Comparison of ENCODE assay signal across 8 mouse cellular contexts in the genomic region with DNA sequence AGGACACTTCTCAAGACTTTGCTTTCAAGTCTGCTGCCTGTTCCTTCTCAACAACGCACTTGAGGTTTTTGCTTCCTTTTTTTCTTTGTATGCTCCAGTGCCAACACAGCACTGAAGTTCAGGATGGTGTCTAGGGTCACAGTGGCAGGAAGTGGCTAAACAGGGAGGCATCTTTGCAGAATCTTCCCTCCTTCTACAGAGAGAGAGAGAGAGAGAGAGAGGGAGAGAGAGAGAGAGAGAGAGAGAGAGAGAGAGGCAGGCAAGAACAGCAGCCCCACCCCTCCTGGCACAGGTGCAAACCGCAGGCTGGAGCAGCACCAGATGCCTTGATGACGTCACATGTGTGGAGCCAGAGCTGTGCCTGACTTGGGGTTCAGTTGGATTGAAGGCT.
DNase-seq lines count a peak whose midpoint lies in the region; ATAC-seq lines count a peak whose summit lies in the region.

No protein-coding gene starts in this region.

- H3K9me3 ChIP-seq in forebrain, embryonic 10.5 days, result peaks cover 4% of the 10 kb centered on the region; the same call in 1 of the 2 replicates
- no peaks in the 10 kb centered on the region for H3K9me3 ChIP-seq in forebrain, embryonic 15.5 days
- H3K9me3 ChIP-seq in hindbrain, embryonic 14.5 days (ENCODE audit: control insufficient read depth, low read length), result 0 out of 2 replicates have a peak, but pooled peaks cover 8% of the 10 kb centered on the region
- H3K9me3 ChIP-seq in megakaryocyte, embryonic 14.5 days, result peaks cover 23% of the 10 kb centered on the region

- peaks cover 19% of the 10 kb centered on the region for H3K4me1 ChIP-seq in forebrain, embryonic 10.5 days
- peaks cover 16% of the 10 kb centered on the region for H3K4me1 ChIP-seq in forebrain, embryonic 15.5 days
- peaks cover 10% of the 10 kb centered on the region for H3K4me1 ChIP-seq in hindbrain, embryonic 14.5 days (replicated peaks; ENCODE audit: control insufficient read depth, insufficient read depth, low read length)
- H3K4me1 ChIP-seq in megakaryocyte, embryonic 14.5 days, result peaks cover 57% of the 10 kb centered on the region

- no peak overlapping the region for H3K4me2 ChIP-seq in forebrain, embryonic 15.5 days (replicated peaks)
- no peak overlapping the region for H3K4me2 ChIP-seq in hindbrain, embryonic 14.5 days (replicated peaks)

- H3K4me3 ChIP-seq in forebrain, embryonic 10.5 days, result no peak overlapping the region
- H3K4me3 ChIP-seq in forebrain, embryonic 15.5 days, result no peak overlapping the region
- H3K4me3 ChIP-seq in hindbrain, embryonic 14.5 days (replicated peaks; ENCODE audit: low read length), result no peak overlapping the region
- peak overlapping the region; percentile 77 for H3K4me3 ChIP-seq in megakaryocyte, embryonic 14.5 days (replicated peaks)

- DNase-seq in forebrain, embryonic 10.5 days (ENCODE audit: extremely low spot score, low spot score), result no peak
- peak; percentile 87 for DNase-seq in adipocyte (ENCODE audit: low spot score)
- peak; percentile 87 for DNase-seq in gastrocnemius, postnatal 14 days
- peak; percentile 49 for DNase-seq in hindbrain, embryonic 14.5 days (ENCODE audit: low spot score)
- DNase-seq in layer of hippocampus, postnatal 36 days, result peak; percentile 38 to 50
- DNase-seq in thymus, postnatal 36 days, result peak; percentile 59 to 80

- H3K36me3 ChIP-seq in forebrain, embryonic 10.5 days (replicated peaks), result no peaks in the 10 kb centered on the region
- no peaks in the 10 kb centered on the region for H3K36me3 ChIP-seq in forebrain, embryonic 15.5 days
- H3K36me3 ChIP-seq in hindbrain, embryonic 14.5 days (replicated peaks; ENCODE audit: control insufficient read depth, insufficient read depth), result no peaks in the 10 kb centered on the region
- peaks cover 17% of the 10 kb centered on the region for H3K36me3 ChIP-seq in megakaryocyte, embryonic 14.5 days (replicated peaks; ENCODE audit: low read length)

- H3K9ac ChIP-seq in forebrain, embryonic 15.5 days (replicated peaks), result no peak overlapping the region
- no peak overlapping the region for H3K9ac ChIP-seq in hindbrain, embryonic 14.5 days

- H3K27ac ChIP-seq in forebrain, embryonic 10.5 days, result peak overlapping the region; percentile 65
- no peak overlapping the region for H3K27ac ChIP-seq in forebrain, embryonic 15.5 days (replicated peaks)
- H3K27ac ChIP-seq in hindbrain, embryonic 14.5 days, result no peak overlapping the region

- intact Hi-C loops in gastrocnemius, postnatal 14 days (cut with DNase I; ENCODE audit: low total_unique reads), result no loop called here

- WGBS in forebrain, embryonic 10.5 days, result 36% methylated on average over 3 of the region's 3 CpGs
- 17% methylated on average over 3 of the region's 3 CpGs for WGBS in forebrain, embryonic 15.5 days
- 35% methylated on average over 3 of the region's 3 CpGs for WGBS in hindbrain, embryonic 14.5 days

- peaks cover 70% of the 10 kb centered on the region for H3K27me3 ChIP-seq in forebrain, embryonic 10.5 days (ENCODE audit: poor library complexity, severe bottlenecking)
- H3K27me3 ChIP-seq in forebrain, embryonic 15.5 days, result no peaks in the 10 kb centered on the region
- H3K27me3 ChIP-seq in hindbrain, embryonic 14.5 days (ENCODE audit: control insufficient read depth, insufficient read depth, low read length), result no peaks in the 10 kb centered on the region
- no peaks in the 10 kb centered on the region for H3K27me3 ChIP-seq in megakaryocyte, embryonic 14.5 days (replicated peaks)

- no peak for ATAC-seq in forebrain, embryonic 15.5 days (replicated peaks)
- 0 out of 2 replicates have a peak, but pooled peaks have one; percentile 48 for ATAC-seq in hindbrain, embryonic 14.5 days (ENCODE audit: low FRiP score)
